Mouse (Mus musculus): Measurements from ENCODE around the gene Dnajc4. TPM values are rescaled to one million over a fixed set of nuclear protein-coding genes. Genes with fewer than 3 reads are reported as not detected.
"Not testable (repeated sequence)": the region's sequence is repeated elsewhere in the genome, so short reads cannot be mapped to it uniquely, and the experiment has no call there.

Dnajc4 gene
- total RNA-seq, 2 experiments from 2014 or later = 27.8 to 31.8 TPM

DNA sequence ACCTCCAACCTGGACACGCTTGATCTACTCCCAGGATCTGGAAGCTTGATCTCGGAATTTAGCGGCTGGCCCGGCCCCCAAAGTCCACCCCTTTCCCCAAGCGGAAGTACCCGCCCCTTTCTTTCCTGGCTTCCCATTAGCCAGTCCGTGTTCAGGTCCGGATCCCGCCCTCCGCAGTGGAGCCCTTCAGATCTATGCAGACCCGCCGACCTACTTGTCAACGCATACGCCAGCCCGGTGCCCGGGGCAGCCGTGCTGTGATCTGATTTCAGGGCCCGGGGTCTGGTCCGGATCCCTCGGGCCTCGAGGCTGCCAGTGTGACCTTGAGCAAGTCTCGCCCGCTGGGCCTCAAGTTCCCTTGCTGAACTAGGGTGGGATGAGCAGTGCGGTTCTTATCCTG, 3.6 kb upstream of the Dnajc4 start, which contains the start of the genes Nudt22 and Trpt1:
TSS of gene Nudt22 (minus strand) at position 112 of the 400 bp plus-strand sequence.
TSS of gene Trpt1 (plus strand) at position 126 of the 400 bp plus-strand sequence.
- DNase-seq (ENCODE audit: low spot score in 2 of 2) = peak; percentile 82 to 87

DNA sequence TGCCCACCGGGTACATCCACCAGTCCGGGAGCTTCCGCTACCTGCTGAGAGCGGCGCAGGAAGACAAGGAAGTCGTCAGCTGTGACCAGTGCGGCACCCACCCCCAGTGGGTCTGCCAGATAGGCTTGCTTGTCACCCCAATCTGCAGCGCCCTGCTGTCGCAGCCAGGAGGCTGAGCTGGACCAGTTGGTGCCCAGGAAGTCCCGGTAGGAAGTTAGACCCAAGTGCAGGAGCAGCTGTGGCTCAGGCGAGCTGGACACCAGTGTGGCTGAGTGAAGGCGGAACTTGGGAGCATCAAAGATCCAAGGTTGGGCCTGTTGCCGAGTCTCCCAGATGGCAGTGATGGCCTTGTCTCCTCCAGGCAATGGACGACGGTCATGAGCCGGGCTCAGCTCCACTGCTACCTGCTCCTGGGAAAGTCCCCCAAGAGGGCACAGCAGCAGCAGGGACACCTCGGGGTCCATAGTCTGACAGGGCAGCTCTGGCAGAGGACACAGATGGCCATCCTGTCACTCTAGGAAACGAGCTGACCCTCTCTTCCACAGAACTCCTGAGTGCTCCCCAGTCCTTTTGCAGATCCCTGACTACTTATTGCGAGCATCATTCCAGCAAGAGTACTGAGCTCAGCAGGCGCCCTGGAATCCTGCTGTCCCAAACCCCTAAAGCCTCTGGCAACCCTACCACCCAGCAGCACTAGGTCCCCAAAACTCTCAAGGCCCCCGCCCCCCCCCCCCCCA, 3.1 kb upstream of the Dnajc4 start:
- DNase-seq (ENCODE audit: low spot score in 2 of 2) = no peak

DNA sequence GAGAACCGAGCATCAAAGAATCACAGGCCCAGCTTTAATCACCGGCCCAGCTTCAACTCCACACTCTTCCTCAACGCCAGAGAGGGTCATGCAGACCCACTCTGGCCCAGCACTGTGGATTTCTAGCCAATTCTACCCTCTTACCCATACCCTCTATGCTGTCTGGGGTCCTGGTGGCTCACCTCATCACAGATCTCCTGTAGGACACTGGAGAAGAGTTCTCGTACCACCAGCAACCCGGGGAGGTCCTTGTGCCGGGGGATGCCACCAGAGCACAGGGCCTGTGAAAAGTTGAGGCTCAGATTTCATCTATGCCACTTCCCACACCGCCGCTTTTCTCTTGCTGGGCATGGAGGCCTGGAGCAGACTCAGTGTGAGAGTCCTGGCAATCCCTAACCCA, 2.1 kb upstream of the Dnajc4 start:
- DNase-seq (ENCODE audit: low spot score in 2 of 2) = no peak

DNA sequence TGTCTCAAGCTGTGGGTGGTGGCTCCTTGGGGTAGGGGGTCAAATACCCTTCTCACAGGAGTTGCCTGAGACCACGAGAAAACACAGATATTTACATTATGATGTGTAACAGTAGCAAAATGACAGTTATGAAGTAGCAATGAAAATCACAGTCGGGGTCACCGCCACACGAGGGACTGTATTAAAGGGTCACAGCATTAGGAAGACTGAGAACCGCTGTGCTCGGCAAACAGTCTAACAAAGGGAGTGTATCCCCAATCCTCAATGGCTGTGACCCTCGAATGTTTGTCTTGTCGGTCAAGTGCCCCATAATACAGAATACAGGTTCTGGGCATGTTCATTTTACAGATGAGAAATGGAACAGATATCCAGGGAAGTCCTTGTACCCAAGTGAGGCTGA, 1.6 kb upstream of the Dnajc4 start:
- no peak for DNase-seq (ENCODE audit: low spot score in 2 of 2)

DNA sequence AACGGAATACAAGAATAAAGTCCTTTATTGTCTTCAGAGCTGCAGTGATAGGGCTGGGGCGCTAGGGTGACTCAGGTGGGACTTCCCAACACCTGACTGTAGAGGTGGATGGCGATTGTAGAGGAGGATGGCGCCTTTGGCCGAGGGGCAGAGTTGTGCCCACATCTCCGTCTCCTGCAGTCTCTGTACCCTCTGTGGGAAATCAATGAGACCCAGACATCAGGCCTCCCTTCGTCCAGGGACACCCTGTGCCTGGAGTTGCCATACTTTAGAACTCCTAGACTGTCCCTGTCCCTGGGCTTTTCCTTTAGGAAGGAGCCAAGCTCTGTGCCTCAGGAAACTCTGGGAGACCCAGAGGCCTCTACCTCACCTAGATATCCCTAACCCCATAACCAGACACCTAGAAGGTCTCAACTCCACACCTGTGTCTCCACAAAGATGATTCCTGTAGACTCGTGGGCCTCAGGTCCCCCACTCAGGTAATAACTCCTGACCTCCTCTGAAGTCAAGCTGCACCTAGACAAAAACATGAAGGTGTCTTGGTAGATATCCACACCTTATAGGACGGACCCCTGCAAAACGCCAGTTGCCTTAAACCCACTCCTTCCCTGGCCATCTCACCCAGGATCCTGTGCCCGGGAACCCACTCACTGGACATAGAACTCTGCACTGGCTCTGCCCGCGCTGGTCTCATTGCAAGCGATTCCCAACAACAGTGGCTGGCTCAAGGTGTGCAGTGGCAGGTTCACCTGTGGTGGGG, 819 bp upstream of the Dnajc4 start:
- no peak for DNase-seq (ENCODE audit: low spot score in 2 of 2)

DNA sequence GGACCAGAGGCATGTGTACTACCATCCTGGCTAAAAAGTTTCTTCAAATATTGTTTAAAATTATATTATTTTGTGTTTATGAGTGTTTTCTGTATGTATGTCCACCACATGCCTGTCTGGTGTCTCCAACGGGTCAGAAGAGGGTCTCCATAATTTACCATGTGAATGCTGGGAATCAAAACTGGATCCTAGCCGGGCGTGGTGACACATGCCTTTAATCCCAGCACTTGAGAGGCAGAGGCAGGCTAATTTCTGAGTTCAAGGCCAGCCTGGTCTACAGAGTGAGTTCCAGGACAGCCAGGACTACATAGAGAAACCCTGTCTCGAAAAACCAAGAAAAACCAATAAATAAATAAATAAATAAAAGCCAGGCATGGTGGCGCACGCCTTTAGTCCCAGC, 1.2 kb downstream of the Dnajc4 start:
- not testable (repeated sequence) for DNase-seq (ENCODE audit: low spot score in 2 of 2)

DNA sequence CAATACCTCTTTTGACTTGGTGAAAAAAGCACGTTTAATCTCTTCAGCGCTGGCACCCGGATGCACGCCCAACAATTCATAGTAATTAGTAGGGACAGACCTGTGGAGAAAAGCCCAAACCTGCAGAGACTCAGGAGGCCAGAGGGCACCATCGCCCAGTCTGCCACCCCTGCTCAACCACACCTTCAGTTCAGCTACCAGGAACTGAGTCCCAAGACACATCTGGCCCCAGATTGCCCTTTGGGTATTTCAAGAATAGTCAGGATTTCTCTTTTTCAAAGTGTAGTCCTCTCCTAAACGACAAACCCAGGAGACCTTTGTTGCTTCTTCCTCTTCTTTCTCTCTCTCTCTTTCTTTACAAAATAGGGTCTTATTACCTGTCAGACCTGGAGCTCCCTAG, 1.7 kb downstream of the Dnajc4 start:
- DNase-seq (ENCODE audit: low spot score in 2 of 2) = no peak

DNA sequence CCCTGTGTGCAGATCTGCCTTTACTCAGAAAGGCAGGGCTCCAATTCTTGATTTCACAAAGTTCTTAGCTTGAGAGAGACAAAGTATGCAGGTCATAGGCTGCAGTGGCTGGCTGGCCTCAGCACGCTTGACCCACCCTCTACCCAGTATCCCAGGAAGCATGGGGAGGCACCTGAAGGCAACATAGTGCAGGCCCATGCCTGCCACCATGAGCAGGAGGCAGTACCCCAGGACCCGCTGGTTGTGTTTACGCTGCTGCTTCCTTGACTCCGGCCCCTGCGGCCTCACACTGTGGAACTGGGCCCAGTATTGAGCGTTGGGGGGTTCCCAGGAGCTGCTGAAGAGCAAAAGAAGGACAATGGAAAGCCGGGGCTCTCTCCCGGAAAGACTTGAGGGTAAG, 3.1 kb downstream of the Dnajc4 start:
- no peak for DNase-seq (ENCODE audit: low spot score in 2 of 2)

DNA sequence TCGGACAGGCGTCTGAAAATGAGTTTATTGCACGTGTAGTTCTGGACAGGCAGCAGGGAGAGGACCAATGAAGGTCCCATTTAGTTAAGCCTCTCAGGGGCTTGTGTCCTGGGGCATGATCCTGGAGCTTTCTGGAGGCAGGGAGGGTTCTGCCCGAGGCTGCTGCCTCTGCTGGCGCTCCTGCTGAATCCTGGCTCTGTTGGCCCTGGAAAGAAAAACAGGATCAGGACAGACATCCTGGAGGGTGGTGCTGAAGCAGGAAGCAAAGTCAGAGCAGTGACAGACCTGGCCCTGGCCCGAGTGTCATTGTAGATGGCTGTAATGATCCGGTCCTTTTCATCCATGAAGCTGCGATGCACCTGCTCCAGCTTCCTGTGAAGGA, 4.5 kb downstream of the Dnajc4 start:
- DNase-seq (ENCODE audit: low spot score in 2 of 2) = no peak

DNA sequence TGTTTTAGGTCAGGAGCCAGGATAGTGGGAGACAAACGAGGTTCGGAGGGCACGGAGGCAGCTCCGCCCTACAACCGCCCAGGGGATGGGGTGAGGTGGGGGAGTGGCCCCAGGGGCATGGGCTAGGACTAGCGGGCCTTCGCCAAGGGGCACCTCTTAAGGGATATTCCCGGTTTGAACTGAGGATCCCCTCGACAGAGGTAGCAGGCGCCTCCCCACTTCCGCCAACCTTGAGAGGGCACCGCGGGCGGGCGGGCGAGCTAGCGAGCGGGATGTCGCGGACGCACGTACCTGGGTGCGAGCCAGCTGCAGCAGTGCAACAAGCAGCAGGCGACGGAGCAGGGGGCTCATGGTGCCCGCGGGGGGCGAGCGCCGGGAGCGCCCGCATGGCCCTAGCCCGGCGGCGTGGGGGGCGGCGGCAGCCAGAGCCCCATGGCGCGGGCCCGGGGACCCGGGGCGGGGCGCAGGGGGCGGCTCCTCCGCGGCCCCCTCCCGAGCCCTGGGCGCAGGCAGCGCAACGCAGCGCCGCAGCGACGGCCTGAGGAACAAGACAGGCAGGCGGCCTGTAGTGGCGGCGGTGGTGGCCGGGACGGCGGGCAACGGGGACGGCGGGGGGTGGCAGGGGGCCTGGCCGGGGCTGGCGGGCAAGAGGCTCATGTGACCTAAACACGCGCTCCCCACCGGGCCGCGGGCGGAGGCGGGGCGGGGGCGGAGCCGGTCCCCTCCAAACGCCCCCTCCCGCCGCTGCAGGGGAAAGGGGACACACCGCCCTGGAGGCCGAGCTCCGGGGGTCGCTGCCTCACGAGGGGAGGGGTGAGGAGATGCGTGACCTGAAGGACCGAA, 5.1 kb downstream of the Dnajc4 start, which contains the start of gene Vegfb:
TSS of gene Vegfb (minus strand) at position 591 of the 843 bp plus-strand sequence.
- peak; percentile 50 to 67 for DNase-seq (ENCODE audit: low spot score in 2 of 2)

DNA sequence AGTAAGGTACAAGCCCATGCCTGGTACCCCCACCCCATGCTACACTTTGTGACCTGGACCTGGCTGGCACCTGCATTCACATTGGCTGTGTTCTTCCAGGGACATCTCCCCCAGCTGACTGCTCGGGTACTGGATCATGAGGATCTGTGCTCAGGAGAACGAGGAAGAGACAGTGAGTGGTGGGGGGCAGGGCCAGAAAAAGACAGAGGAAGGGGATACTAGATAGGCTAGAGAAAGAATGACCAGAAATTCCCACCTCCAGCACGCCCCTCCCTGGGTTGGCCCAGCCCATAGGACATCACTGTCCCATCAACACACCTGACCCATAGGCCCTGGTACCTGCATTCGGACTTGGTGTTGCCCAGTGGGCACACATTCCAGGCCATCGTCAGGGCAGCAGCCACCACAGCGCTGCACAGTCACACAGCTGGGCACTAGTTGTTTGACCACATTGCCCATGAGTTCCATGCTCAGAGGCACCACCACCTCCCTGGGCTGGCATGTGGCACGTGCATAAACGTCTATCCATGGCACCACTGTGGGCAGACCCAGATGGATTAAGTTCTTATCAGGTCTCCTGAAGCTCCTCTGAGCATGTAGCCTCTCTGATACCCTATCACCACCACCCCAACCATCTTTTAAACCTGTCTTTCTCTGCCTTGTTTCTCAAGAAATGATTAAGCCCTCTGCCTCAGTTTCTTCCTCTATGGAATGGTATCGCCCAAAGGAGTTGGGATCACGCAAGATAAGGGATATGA, 6.2 kb downstream of the Dnajc4 start:
- DNase-seq (ENCODE audit: low spot score in 2 of 2) = no peak

DNA sequence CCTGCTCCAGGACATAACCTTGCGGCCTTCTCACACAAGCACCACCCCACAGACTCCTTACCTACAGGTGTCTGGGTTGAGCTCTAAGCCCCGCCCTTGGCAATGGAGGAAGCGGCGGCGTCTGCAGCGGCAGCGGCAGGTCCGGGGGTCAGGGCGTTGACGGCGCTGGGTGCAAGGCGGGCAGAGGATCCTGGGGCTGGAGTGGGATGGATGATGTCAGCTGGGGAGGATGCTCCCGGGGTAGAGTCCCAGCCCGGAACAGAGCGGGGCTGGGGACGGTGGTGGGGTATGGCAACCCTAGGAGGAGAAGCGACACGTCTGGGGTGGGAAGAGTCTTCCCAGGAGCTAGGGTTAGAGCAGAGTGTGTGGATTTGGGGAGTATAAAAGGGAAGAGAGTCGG, 7.1 kb downstream of the Dnajc4 start:
- no peak for DNase-seq (ENCODE audit: low spot score in 2 of 2)

DNA sequence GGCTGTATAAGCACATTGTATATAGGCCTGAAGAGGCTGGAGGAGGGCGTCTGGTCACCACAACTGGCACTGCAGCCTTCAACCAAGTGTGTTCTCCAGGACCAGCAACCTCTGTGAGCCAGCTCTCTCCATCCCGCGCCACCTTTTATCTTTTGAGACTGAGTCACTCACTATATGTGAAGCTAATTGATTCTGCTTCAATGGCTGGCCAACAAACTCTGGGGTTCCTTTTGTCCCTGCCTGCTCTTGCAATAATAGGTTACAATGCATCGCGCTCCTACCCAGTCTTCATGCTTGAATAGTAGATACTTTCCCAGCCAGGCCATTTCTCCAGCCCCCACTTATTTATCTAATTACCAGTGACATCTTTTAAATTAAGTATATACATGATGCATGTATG, 8.8 kb downstream of the Dnajc4 start:
- DNase-seq (ENCODE audit: low spot score in 2 of 2) = no peak

DNA sequence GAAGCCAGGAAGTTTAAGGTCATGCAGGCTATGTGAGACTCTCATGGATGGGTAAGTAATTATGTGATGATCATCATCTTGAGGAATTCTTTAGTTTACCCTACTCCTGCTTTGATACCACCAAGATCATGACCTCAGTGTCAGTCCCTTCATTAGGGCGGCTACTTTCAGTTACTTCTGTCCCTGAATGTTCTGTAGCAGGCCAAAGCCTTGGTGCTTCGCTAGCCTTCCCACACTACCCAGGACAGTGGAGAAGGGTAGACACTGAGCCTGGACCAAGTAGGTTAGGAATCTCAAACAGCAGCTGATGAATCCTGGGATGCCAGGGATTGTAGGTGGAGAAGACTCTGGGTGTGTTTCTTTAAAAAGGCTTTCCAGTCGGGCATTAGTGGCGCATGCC, 10.9 kb downstream of the Dnajc4 start:
- DNase-seq (ENCODE audit: low spot score in 2 of 2) = no peak

DNA sequence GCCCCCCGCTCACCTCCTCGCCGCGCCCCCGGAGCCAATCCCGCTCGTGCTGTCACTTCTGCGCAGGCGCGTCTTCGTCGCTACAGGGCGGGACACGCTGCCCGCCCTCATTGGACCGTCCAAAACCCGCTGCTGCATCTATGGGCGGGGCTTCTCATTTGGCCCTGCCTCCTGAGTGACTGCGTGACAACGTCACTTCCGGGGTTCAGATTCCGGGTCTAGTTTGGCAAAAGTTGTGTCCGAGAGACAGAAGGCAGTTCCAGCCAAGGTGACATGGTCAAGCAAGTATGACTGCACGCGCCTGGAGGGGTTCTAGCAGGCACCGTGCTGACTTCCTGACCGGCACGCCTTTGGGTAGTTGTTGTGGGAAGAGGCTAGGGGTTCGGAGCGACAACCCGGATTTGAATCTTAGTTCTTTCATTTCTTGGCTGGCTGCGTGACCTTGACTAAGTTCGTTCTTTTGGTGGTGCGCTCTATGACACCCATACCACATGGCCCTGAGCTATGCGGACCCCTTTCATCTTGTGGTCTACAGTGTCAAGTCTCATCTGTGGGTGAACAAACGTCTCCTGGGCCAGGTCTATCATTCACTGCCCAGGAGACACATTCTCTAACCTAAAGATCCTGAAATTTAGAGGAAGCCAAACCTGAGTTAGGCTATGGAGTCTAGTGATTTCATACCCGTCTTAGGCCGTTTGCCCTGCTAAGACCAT, 11.8 kb downstream of the Dnajc4 start, which contains the start of gene Fkbp2:
TSS of gene Fkbp2 (minus strand) at position 121 of the 713 bp plus-strand sequence.
- peak; percentile 98 to 99 for DNase-seq (ENCODE audit: low spot score in 2 of 2)

DNA sequence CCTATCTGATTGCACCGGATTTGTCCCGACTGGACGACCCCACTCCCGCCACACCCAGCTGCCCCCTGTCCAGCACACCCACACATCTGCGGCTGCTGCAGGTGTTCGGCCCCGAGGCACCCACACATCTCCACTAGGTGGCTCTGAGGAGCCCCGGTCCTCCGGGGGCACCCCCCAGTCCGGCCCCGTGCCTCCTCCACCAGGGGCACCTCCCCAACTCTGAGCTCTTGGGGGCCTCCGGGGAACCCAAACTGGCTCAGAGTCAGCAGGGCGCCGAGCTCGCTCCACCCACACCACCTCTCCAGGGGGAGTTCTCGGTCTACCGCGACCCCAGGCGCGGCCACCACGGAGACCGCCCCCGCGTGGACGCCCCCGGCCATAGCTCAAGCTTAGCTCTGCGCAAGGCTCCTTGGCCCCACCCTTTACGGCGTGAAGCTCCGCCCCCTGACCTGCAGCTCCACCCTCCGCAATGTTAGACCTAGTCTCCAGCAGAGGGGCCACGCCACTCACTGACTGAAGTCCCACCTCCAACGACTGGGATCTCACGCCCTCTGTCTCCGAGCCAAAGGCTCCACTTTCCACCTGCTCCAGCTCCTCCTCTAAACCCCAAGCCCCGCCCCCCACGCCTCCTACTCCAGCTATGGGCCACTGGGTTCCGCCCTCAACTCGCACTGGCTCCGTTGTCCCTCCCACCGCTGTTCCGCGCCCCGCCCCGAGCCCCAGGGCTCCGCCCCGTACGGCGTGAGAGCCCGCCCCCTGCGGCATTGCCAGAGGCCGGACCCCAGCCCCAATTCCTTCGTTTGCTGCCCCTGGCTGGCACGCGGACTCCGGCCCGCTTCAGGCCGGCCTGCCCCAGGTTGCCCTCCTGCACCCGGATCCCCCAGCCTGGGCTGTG, 12.6 kb downstream of the Dnajc4 start:
- DNase-seq (ENCODE audit: low spot score in 2 of 2) = peak; percentile 99

DNA sequence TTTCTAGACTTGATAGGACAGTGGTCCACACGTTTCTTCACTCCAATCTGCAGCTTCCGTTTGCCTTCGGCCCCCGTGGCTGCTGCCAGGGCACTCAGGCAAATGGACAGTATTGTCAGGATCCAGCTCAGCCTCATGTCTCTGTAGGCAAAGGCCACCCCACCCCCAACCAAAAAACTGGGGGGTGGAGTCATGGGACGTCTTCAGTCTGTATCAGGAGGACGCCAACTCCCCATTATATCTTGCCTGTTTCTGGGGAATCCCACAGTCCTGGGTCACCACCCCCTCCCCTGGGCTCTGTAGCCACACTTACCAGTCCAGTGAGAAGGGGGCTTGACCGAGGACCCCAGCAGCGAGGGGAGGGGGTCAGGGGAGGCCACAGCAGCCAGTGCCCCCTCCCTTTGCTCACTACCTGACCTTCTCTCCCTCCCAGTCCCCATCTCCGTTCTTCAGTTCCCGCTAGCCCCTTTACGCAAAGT, 13.3 kb downstream of the Dnajc4 start:
- DNase-seq (ENCODE audit: low spot score in 2 of 2) = peak; percentile 37 to 55

DNA sequence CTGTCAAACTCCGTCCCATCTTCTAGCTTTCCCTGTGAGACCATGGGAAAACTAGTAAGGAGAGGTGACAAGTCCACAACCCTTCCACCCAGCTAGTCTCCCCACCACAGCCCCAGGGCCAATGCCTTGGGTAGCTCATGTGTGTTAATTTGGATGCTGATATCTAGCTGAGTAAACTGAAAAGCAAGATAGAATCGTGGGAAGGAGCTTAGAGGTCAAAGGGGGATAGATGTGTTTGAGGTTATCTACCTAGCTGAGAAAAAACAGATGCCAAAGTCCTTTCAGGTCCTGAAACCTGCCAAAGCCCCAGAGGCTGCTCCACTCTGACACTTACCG, 13.8 kb downstream of the Dnajc4 start:
- no peak for DNase-seq (ENCODE audit: low spot score in 2 of 2)

Data from left cerebral cortex, adult 18-20 months (tissue).